28 mouse cellular contexts compared by ENCODE assay signal in the genomic region with DNA sequence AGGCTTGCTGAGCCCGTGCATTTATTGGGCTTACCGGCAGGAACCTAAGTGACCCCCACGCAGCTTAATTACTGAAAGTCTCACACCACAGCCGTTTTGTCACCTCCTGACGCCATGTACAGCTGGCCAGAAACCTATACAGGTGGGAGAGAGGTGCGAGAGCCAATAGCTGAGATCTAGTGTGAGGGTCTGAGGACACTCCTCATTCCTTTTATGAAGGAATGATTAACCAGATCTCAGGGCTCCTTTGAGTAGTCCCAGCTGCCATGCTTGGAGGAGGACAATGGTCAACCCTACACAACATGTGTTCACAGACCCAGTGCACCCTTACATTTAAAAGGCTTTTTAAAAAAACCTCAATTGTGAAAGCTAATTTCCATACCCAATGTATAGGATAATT. TPM values are rescaled to one million over a fixed set of nuclear protein-coding genes. Genes with fewer than 3 reads are reported as not detected.
"Had no signal": no experiment of that assay in that cellular context is flagged by ENCODE, and none has a peak within 500 bp of the region (broad histone marks: within the 10 kb centered on the region; RNA-seq: fewer than 3 reads in every experiment).

No protein-coding gene starts in this region.

- H3K36me3 ChIP-seq: embryonic facial prominence, embryonic 15.5 days had no signal

- H3K4me2 ChIP-seq: embryonic facial prominence, embryonic 12.5 days; embryonic facial prominence, embryonic 13.5 days; embryonic facial prominence, embryonic 15.5 days; forebrain, embryonic 12.5 days; forebrain, embryonic 13.5 days; forebrain, embryonic 15.5 days had no signal

- H3K27ac ChIP-seq: embryonic facial prominence, embryonic 10.5 days; embryonic facial prominence, embryonic 12.5 days; embryonic facial prominence, embryonic 13.5 days; embryonic facial prominence, embryonic 15.5 days; forebrain, embryonic 10.5 days; forebrain, embryonic 12.5 days; forebrain, embryonic 13.5 days; forebrain, embryonic 15.5 days; gastrocnemius, adult 2 months had no signal

- ATAC-seq: forebrain, embryonic 13.5 days; forebrain, embryonic 14.5 days; forebrain, embryonic 15.5 days; forebrain, embryonic 16.5 days; forebrain, postnatal 0 days had no signal

- H3K27me3 ChIP-seq: embryonic facial prominence, embryonic 12.5 days; embryonic facial prominence, embryonic 15.5 days; forebrain, embryonic 12.5 days; forebrain, embryonic 13.5 days; forebrain, embryonic 15.5 days had no signal

- H3K4me1 ChIP-seq: embryonic facial prominence, embryonic 10.5 days; embryonic facial prominence, embryonic 12.5 days; embryonic facial prominence, embryonic 13.5 days; embryonic facial prominence, embryonic 15.5 days; forebrain, embryonic 10.5 days; forebrain, embryonic 12.5 days; forebrain, embryonic 13.5 days; forebrain, embryonic 15.5 days had no signal

- H3K9me3 ChIP-seq: embryonic facial prominence, embryonic 10.5 days; embryonic facial prominence, embryonic 12.5 days; embryonic facial prominence, embryonic 13.5 days; embryonic facial prominence, embryonic 15.5 days; forebrain, embryonic 10.5 days; forebrain, embryonic 12.5 days; forebrain, embryonic 13.5 days; forebrain, embryonic 15.5 days had no signal

- DNase-seq: cerebellum, adult 18-20 months; cerebellum, adult 2 months; cerebellum, adult 8-10 months; cerebellum, adult 9-10 months; cerebellum, adult 9-11 months; cerebellum, postnatal 10 days; cerebellum, postnatal 14 days; cerebellum, postnatal 25 days; cerebellum, postnatal 36 days; embryo, embryonic 11 days; forebrain, postnatal 0 days; gastrocnemius, adult 2 months; gastrocnemius, postnatal 10 days; gastrocnemius, postnatal 14 days; gastrocnemius, postnatal 25 days; gastrocnemius, postnatal 36 days; heart, adult 11 months had no signal

- H3K4me3 ChIP-seq: embryonic facial prominence, embryonic 10.5 days; embryonic facial prominence, embryonic 12.5 days; embryonic facial prominence, embryonic 13.5 days; embryonic facial prominence, embryonic 15.5 days; erythroblast, embryonic 14.5 days; forebrain, embryonic 10.5 days; forebrain, embryonic 12.5 days; forebrain, embryonic 13.5 days; forebrain, embryonic 15.5 days; gastrocnemius, adult 2 months had no signal

- H3K9ac ChIP-seq: embryonic facial prominence, embryonic 12.5 days; embryonic facial prominence, embryonic 13.5 days; embryonic facial prominence, embryonic 15.5 days; forebrain, embryonic 12.5 days; forebrain, embryonic 13.5 days; forebrain, embryonic 15.5 days; forebrain, postnatal 0 days had no signal

RNA-seq across cellular contexts. Expression of gene Tlr13, which starts 14.7 kb away (rescaled TPM):
- polyA plus RNA-seq: erythroblast, embryonic 14.5 days had no signal
